Mouse (Mus musculus) C2C12 (cell line): ENCODE data around the gene Sae1. TPM values are rescaled to one million over a fixed set of nuclear protein-coding genes. Genes with fewer than 3 reads are reported as not detected.

ENCODE experiments used
- H3K27me3 ChIP-seq: one replicate; pipeline ENCODE4 v1.6.1; 2011; ENCODE audit not compliant: control insufficient read depth, insufficient read depth, insufficient read length
- H3K36me3 ChIP-seq: one replicate; pipeline ENCODE4 v1.6.1; 2011; ENCODE audit not compliant: control insufficient read depth, insufficient read depth
- H3K4me3 ChIP-seq: one replicate; pipeline ENCODE4 v1.5.1; 2011; ENCODE audit warnings: mild to moderate bottlenecking, control low read depth; ENCODE audit not compliant: poor library complexity, insufficient read depth, severe bottlenecking
- H3K79me2 ChIP-seq: one replicate; pipeline ENCODE4 v1.6.1; 2011; ENCODE audit not compliant: control insufficient read depth, insufficient read depth
- H3K79me3 ChIP-seq: one replicate; pipeline ENCODE4 v1.6.1; 2011; ENCODE audit warnings: low read depth, control low read depth
- H3ac ChIP-seq: one replicate; pipeline ENCODE3; 2011; ENCODE audit warnings: low read depth; ENCODE audit not compliant: control insufficient read depth, insufficient read length
- CEBPB ChIP-seq: IDR thresholded peaks from one replicate; pipeline ENCODE4 v1.6.1; 2011; ENCODE audit warnings: low read depth, mild to moderate bottlenecking, control low read depth, moderate library complexity
- CTCF ChIP-seq: IDR thresholded peaks from one replicate; pipeline ENCODE4 v1.5.1; 2011; ENCODE audit not compliant: control insufficient read depth, insufficient read depth, insufficient read length
- FOSL1 ChIP-seq: IDR thresholded peaks from one replicate; pipeline ENCODE4 v1.8.0; 2011; ENCODE audit warnings: mild to moderate bottlenecking, low read length; ENCODE audit not compliant: poor library complexity, insufficient read depth, severe bottlenecking
- MAX ChIP-seq: IDR thresholded peaks from one replicate; pipeline ENCODE4 v1.6.1; 2011; ENCODE audit warnings: mild to moderate bottlenecking, control low read depth
- MYOD1 ChIP-seq: IDR thresholded peaks from one replicate; pipeline ENCODE4 v1.6.1; 2011; ENCODE audit warnings: low read depth; ENCODE audit not compliant: control insufficient read depth, insufficient read length
- MYOG ChIP-seq: IDR thresholded peaks from one replicate; pipeline ENCODE4 v1.6.1; 2011; ENCODE audit not compliant: control insufficient read depth, insufficient read length; ENCODE audit errors: extremely low read depth
- USF1 ChIP-seq: IDR thresholded peaks from one replicate; pipeline ENCODE4 v1.6.1; 2011; ENCODE audit warnings: low read depth, mild to moderate bottlenecking, control low read depth, moderate library complexity
- polyA plus RNA-seq: library from polyadenylated mRNA; unstranded; fragments of >200 nt; fragmentation: generic; extraction: Trizol; gene quantifications from one replicate; pipeline ENCODE4 v1.2.1, GENCODE M21; 2012; ENCODE audit warnings: missing spikeins

The Sae1 gene
- polyA plus RNA-seq, 1 experiment, result 218 TPM

- Histone ChIP-seq H3K79me3 (peaks cover 32% of the 10 kb centered on the region), H3ac (peak within 1 kb of the TSS; percentile 96), H3K79me2 (peaks cover 47% of the 10 kb centered on the region), H3K36me3 (peaks cover 14% of the 10 kb centered on the region), H3K4me3 (peak within 1 kb of the TSS; percentile 85), H3K27me3 (no peaks in the 10 kb centered on the region)
- TF ChIP-seq MYOD1 (no peak), CTCF (no peak), MYOG (no peak), USF1 (no peak), FOSL1 (no peak), CEBPB (no peak), MAX (no peak)
Observed at GRCm38 (mm10) chr7:16400689-16401611, 13.3 kb upstream of the Sae1 start, which contains the start of gene Zc3h4. Zc3h4 (plus strand) TSS chr7:16400910.

GRCm38 (mm10) chr7:16399820-16400688, 12.4 kb upstream of the Sae1 start:
- H3K27me3 ChIP-seq, result no peaks in the 10 kb centered on the region
- H3K79me3 ChIP-seq, result peaks cover 32% of the 10 kb centered on the region
- H3K4me3 ChIP-seq, result peak overlapping the region; percentile 85
- H3K36me3 ChIP-seq, result peaks cover 14% of the 10 kb centered on the region
- peak overlapping the region; percentile 76 for H3ac ChIP-seq
- no peak for TF ChIP-seq CTCF
- peak; percentile 34 for TF ChIP-seq MAX
- TF ChIP-seq CEBPB, result no peak
- TF ChIP-seq USF1, result peak; percentile 91
- TF ChIP-seq MYOG, result no peak
- peaks cover 39% of the 10 kb centered on the region for H3K79me2 ChIP-seq

- Histone ChIP-seq H3K79me3 (peaks cover 29% of the 10 kb centered on the region), H3K4me3 (peak overlapping the region; percentile 85), H3K79me2 (peaks cover 31% of the 10 kb centered on the region), H3ac (peak overlapping the region; percentile 71), H3K27me3 (no peaks in the 10 kb centered on the region), H3K36me3 (peaks cover 14% of the 10 kb centered on the region)
- TF ChIP-seq MAX (no peak), MYOG (no peak)
Observed at GRCm38 (mm10) chr7:16399098-16399819, 11.7 kb upstream of the Sae1 start.

GRCm38 (mm10) chr7:16398387-16399050, 10.9 kb upstream of the Sae1 start:
- peaks cover 11% of the 10 kb centered on the region for H3K36me3 ChIP-seq
- no peaks in the 10 kb centered on the region for H3K27me3 ChIP-seq
- peak overlapping the region; percentile 71 for H3ac ChIP-seq
- TF ChIP-seq MAX, result no peak
- no peak for TF ChIP-seq FOSL1
- TF ChIP-seq CTCF, result no peak
- no peak for TF ChIP-seq USF1
- no peak for TF ChIP-seq CEBPB
- TF ChIP-seq MYOG, result no peak
- no peak for TF ChIP-seq MYOD1
- peaks cover 22% of the 10 kb centered on the region for H3K79me3 ChIP-seq
- no peak overlapping the region for H3K4me3 ChIP-seq
- peaks cover 24% of the 10 kb centered on the region for H3K79me2 ChIP-seq

DNA sequence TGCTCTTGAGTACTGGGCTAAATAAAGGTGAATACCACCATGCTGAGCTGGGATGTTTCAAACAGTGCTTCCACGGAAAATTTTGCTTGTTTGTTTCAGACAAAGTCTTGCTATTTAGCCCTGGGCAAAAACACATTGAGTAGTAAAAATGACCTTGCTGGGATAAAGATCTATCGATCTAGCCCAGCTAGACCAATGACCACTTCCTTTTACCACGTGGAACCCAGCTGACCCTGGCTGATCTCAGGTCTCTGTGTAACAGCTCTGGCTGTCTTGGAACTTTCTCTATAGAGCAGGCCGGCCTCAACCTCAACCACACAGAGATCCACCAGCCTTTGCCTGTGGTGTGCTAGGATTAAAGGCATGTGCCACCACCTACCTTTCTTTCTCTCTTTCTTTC, 9.9 kb upstream of the Sae1 start:
- Histone ChIP-seq H3K79me2 (peaks cover 13% of the 10 kb centered on the region), H3K4me3 (no peak overlapping the region), H3ac (no peak overlapping the region), H3K27me3 (no peaks in the 10 kb centered on the region), H3K36me3 (peaks cover under 1% of the 10 kb centered on the region), H3K79me3 (peaks cover 12% of the 10 kb centered on the region)
- no peak for TF ChIP-seq USF1
- TF ChIP-seq CEBPB, result no peak
- TF ChIP-seq FOSL1, result no peak
- TF ChIP-seq CTCF, result no peak
- TF ChIP-seq MYOG, result no peak
- TF ChIP-seq MYOD1, result no peak
- no peak for TF ChIP-seq MAX
